Mouse (Mus musculus) embryonic fibroblast, embryonic 13.5 days (primary cell): ENCODE measurements around the gene Rcan2.
A peak's percentile ranks its signal among the peaks of the same experiment; 100 is the strongest.

Source experiments
- CTCF ChIP-seq: IDR thresholded peaks from 2 replicates; pipeline ENCODE4 v1.5.1; 2011; ENCODE audit warnings: mild to moderate bottlenecking, control low read depth, low read length, moderate library complexity, borderline replicate concordance; ENCODE audit not compliant: insufficient read depth
- POLR2A ChIP-seq: IDR thresholded peaks from 2 replicates; pipeline ENCODE4 v1.6.1; 2011; ENCODE audit warnings: low read depth, mild to moderate bottlenecking, control low read depth, low read length, moderate library complexity

- TF ChIP-seq POLR2A = peak; percentile 43; the same call in 1 of the 2 replicates
- TF ChIP-seq CTCF = no peak
Observed at GRCm38 (mm10) chr17:44078631-44079350, 277.6 kb downstream of the Rcan2 start, which contains the start of gene Enpp5.
